Mouse (Mus musculus) adrenal gland, postnatal 14 days (tissue): ENCODE measurements around the gene Nectin1. TPM values are rescaled to one million over a fixed set of nuclear protein-coding genes. Genes with fewer than 3 reads are reported as not detected.

Experiments
- DNase-seq: peaks from one replicate; pipeline ENCODE4 v3.0.0; 2021; ENCODE audit warnings: mixed read lengths
- total RNA-seq: library from RNA; stranded (reverse); gene quantifications from 2 replicates; pipeline ENCODE4 v1.2.3, GENCODE M21; 2021

The Nectin1 gene
- total RNA-seq, 1 experiment from 2014 or later: 21.5 TPM

GRCm38 (mm10) chr9:43801911-43802310, 58.1 kb downstream of the Nectin1 start:
- peak; percentile 89 for DNase-seq

- no peak for DNase-seq
Observed at GRCm38 (mm10) chr9:43807565-43807964, 63.8 kb downstream of the Nectin1 start.

- no peak for DNase-seq
Observed at GRCm38 (mm10) chr9:43808099-43808498, 64.3 kb downstream of the Nectin1 start.

GRCm38 (mm10) chr9:43808546-43808945, 64.8 kb downstream of the Nectin1 start:
- DNase-seq: no peak

- DNase-seq: peak; percentile 53
Observed at GRCm38 (mm10) chr9:43813156-43813555, 69.4 kb downstream of the Nectin1 start.

GRCm38 (mm10) chr9:43822206-43822605, 78.4 kb downstream of the Nectin1 start:
- DNase-seq: peak; percentile 31

- DNase-seq: no peak
Observed at GRCm38 (mm10) chr9:43825178-43825577, 81.4 kb downstream of the Nectin1 start.

- no peak for DNase-seq
Observed at GRCm38 (mm10) chr9:43826558-43827253, 82.9 kb downstream of the Nectin1 start.

- DNase-seq: peak; percentile 78
Observed at GRCm38 (mm10) chr9:43827593-43827992, 83.8 kb downstream of the Nectin1 start.

- DNase-seq: peak; percentile 22
Observed at GRCm38 (mm10) chr9:43828960-43829359, 85.2 kb downstream of the Nectin1 start.

- DNase-seq: no peak
Observed at GRCm38 (mm10) chr9:43833232-43833631, 89.4 kb downstream of the Nectin1 start.

GRCm38 (mm10) chr9:43834283-43834682, 90.5 kb downstream of the Nectin1 start:
- DNase-seq: no peak

GRCm38 (mm10) chr9:43838561-43838960, 94.8 kb downstream of the Nectin1 start:
- DNase-seq: no peak

- DNase-seq: no peak
Observed at GRCm38 (mm10) chr9:43842921-43843577, 99.3 kb downstream of the Nectin1 start.

- DNase-seq: peak; percentile 33
Observed at GRCm38 (mm10) chr9:43843711-43844127, 99.9 kb downstream of the Nectin1 start.

- peak; percentile 76 for DNase-seq
Observed at GRCm38 (mm10) chr9:43845660-43846455, 102.1 kb downstream of the Nectin1 start.

- DNase-seq: peak; percentile 78
Observed at GRCm38 (mm10) chr9:43847861-43848260, 104.1 kb downstream of the Nectin1 start.

GRCm38 (mm10) chr9:43850281-43850680, 106.5 kb downstream of the Nectin1 start:
- DNase-seq: no peak

GRCm38 (mm10) chr9:43851154-43851553, 107.4 kb downstream of the Nectin1 start:
- no peak for DNase-seq

- DNase-seq: no peak
Observed at GRCm38 (mm10) chr9:43855887-43856286, 112.1 kb downstream of the Nectin1 start.
